Comparison of ENCODE assay signal across 8 mouse cellular contexts in genomic region chr2:77061871-77062270, GRCm38 (mm10).
DNase-seq lines count a peak whose midpoint lies in the region; ATAC-seq lines count a peak whose summit lies in the region.

No protein-coding gene starts in this region.

- H3K36me3 ChIP-seq in midbrain, embryonic 16.5 days (ENCODE audit: control insufficient read depth, insufficient read depth, low read length) = no peaks in the 10 kb centered on the region
- no peaks in the 10 kb centered on the region for H3K36me3 ChIP-seq in midbrain, embryonic 15.5 days (replicated peaks)

- no peaks in the 10 kb centered on the region for H3K27me3 ChIP-seq in midbrain, embryonic 16.5 days (ENCODE audit: control insufficient read depth, insufficient read depth, low read depth, low read length)
- no peaks in the 10 kb centered on the region for H3K27me3 ChIP-seq in midbrain, embryonic 15.5 days (replicated peaks)

- no peaks in the 10 kb centered on the region for H3K9me3 ChIP-seq in midbrain, embryonic 16.5 days (replicated peaks; ENCODE audit: control insufficient read depth, low read length, poor library complexity, severe bottlenecking)
- no peaks in the 10 kb centered on the region for H3K9me3 ChIP-seq in midbrain, embryonic 15.5 days

- 30% methylated on average over 3 of the region's 3 CpGs for WGBS in midbrain, embryonic 16.5 days
- WGBS in midbrain, embryonic 15.5 days = 25% methylated on average over 3 of the region's 3 CpGs

- peak; percentile 93 for ATAC-seq in frontal cortex, adult (ENCODE audit: low TSS enrichment)
- ATAC-seq in midbrain, embryonic 16.5 days = peak; percentile 37; the same call in 1 of the 2 replicates
- ATAC-seq in midbrain, embryonic 15.5 days (replicated peaks) = no peak

- no peak overlapping the region for H3K9ac ChIP-seq in midbrain, embryonic 16.5 days (ENCODE audit: low read depth, low read length)
- H3K9ac ChIP-seq in midbrain, embryonic 15.5 days = no peak overlapping the region

- no peak overlapping the region for H3K4me2 ChIP-seq in midbrain, embryonic 16.5 days (ENCODE audit: low read length)
- no peak overlapping the region for H3K4me2 ChIP-seq in midbrain, embryonic 15.5 days

- DNase-seq in frontal cortex, postnatal 25 days (ENCODE audit: low spot score in 2 of 2) = no peak
- DNase-seq in cerebellum, adult 18-20 months = peak; percentile 34 to 43
- DNase-seq in layer of hippocampus, adult 9-11 months = peak; percentile 23
- DNase-seq in retina, postnatal 7 days (ENCODE audit: low read depth, low spot score) = peak; percentile 58
- DNase-seq in gastrocnemius, postnatal 25 days = no peak

- no peak overlapping the region for H3K27ac ChIP-seq in midbrain, embryonic 16.5 days (ENCODE audit: low read length)
- H3K27ac ChIP-seq in midbrain, embryonic 15.5 days = no peak overlapping the region

- no peak overlapping the region for H3K4me3 ChIP-seq in midbrain, embryonic 16.5 days (ENCODE audit: low read depth, low read length)
- H3K4me3 ChIP-seq in midbrain, embryonic 15.5 days = no peak overlapping the region

- H3K4me1 ChIP-seq in midbrain, embryonic 16.5 days (ENCODE audit: control insufficient read depth, insufficient read depth, low read length) = peaks cover 4% of the 10 kb centered on the region; the same call in 1 of the 2 replicates
- peaks cover 5% of the 10 kb centered on the region for H3K4me1 ChIP-seq in midbrain, embryonic 15.5 days

Comparison
In these comparisons a context has a peak if more than half of its experiments do, and no peak if none do; other contexts are left out.
1. DNase-seq: peak in cerebellum, adult 18-20 months (2 of 2), layer of hippocampus, adult 9-11 months (single experiment) and retina, postnatal 7 days (single experiment); none in frontal cortex, postnatal 25 days (0 of 2) and gastrocnemius, postnatal 25 days (single experiment).